Comparison of ENCODE assay signal across 11 mouse cellular contexts in genomic region chr11:67153123-67153522, GRCm38 (mm10). TPM values are rescaled to one million over a fixed set of nuclear protein-coding genes. Genes with fewer than 3 reads are reported as not detected.
DNase-seq lines count a peak whose midpoint lies in the region; ATAC-seq and TF ChIP-seq lines count a peak whose summit lies in the region.
"Had no signal": no experiment of that assay in that cellular context is flagged by ENCODE, and none has a peak within 500 bp of the region (broad histone marks: within the 10 kb centered on the region; RNA-seq: fewer than 3 reads in every experiment).

No protein-coding gene starts in this region.

- TF ChIP-seq RAD21 in CH12.LX (IDR thresholded peaks at IDR 0.05; ENCODE audit: low read depth, low read length) = no peak

- no peak for TF ChIP-seq CTCF in CH12.LX (conservative IDR thresholded peaks at IDR 0.05 in 1 of 2, IDR thresholded peaks at IDR 0.05 in 1 of 2; ENCODE audit: low read depth in 2 of 2, low read length in 2 of 2)

- H3K36me3 ChIP-seq in forebrain, embryonic 11.5 days (ENCODE audit: control insufficient read depth, insufficient read depth, low read length) = no peaks in the 10 kb centered on the region
- H3K36me3 ChIP-seq in forebrain, embryonic 12.5 days (replicated peaks) = no peaks in the 10 kb centered on the region
- peaks cover 10 to 45% of the 10 kb centered on the region in 2 experiments for H3K36me3 ChIP-seq in CH12.LX (replicated peaks in 1 of 2; ENCODE audit: control insufficient read depth in 1 of 2, insufficient read depth in 1 of 2, low read length in 1 of 2)
- H3K36me3 ChIP-seq in forebrain, embryonic 16.5 days (ENCODE audit: control insufficient read depth, insufficient read depth) = no peaks in the 10 kb centered on the region
- no peaks in the 10 kb centered on the region for H3K36me3 ChIP-seq in intestine, embryonic 16.5 days (ENCODE audit: control insufficient read depth, insufficient read depth, low read length)
- H3K36me3 ChIP-seq: lung, embryonic 15.5 days had no signal

- no peak overlapping the region for H3K9ac ChIP-seq in forebrain, embryonic 11.5 days (ENCODE audit: low read length)
- no peak overlapping the region for H3K9ac ChIP-seq in forebrain, embryonic 12.5 days
- H3K9ac ChIP-seq in CH12.LX (ENCODE audit: insufficient read depth, low read depth) = no peak overlapping the region
- H3K9ac ChIP-seq in forebrain, embryonic 16.5 days (replicated peaks; ENCODE audit: low read depth, low read length) = no peak overlapping the region
- H3K9ac ChIP-seq in intestine, embryonic 16.5 days (ENCODE audit: low read depth, low read length) = no peak overlapping the region
- H3K9ac ChIP-seq: lung, embryonic 15.5 days had no signal

- no peak for TF ChIP-seq EP300 in CH12.LX (IDR thresholded peaks at IDR 0.05; ENCODE audit: low read length)

- in situ Hi-C loops in CH12.LX (cut with MboI; ENCODE audit: low pct_ligation_motif_present, low pct_unique_long_range_greater_than_20kb, low sequenced_read_pairs) = no loop called here

- ATAC-seq in forebrain, embryonic 11.5 days (replicated peaks; ENCODE audit: low FRiP score) = peak; percentile 73
- ATAC-seq in forebrain, embryonic 12.5 days (ENCODE audit: low FRiP score) = no peak
- ATAC-seq in forebrain, embryonic 16.5 days = peak; percentile 66; the same call in 1 of the 2 replicates
- ATAC-seq in intestine, embryonic 16.5 days = no peak

- no peak for DNase-seq in forebrain, embryonic 11.5 days (ENCODE audit: low spot score)
- peak; percentile 37 for DNase-seq in CH12.LX (ENCODE audit: extremely low read depth)
- DNase-seq in left cerebral cortex, adult 11 months (ENCODE audit: low spot score) = peak; percentile 43
- no peak for DNase-seq in thymus, postnatal 0 days (ENCODE audit: low spot score)
- DNase-seq in c-Kit-positive CD71-positive TER-119-positive erythroid progenitor cells, embryonic 14.5 days (ENCODE audit: low spot score) = no peak

- WGBS in forebrain, embryonic 11.5 days = 3% methylated on average over 1 of the region's 1 CpGs
- 3% methylated on average over 1 of the region's 1 CpGs for WGBS in forebrain, embryonic 12.5 days
- 3% methylated on average over 1 of the region's 1 CpGs for WGBS in forebrain, embryonic 16.5 days
- 34% methylated on average over 1 of the region's 1 CpGs for WGBS in intestine, embryonic 16.5 days

- no peak overlapping the region for H3K27ac ChIP-seq in forebrain, embryonic 11.5 days (ENCODE audit: low read depth, low read length)
- H3K27ac ChIP-seq in forebrain, embryonic 12.5 days = no peak overlapping the region
- H3K27ac ChIP-seq in CH12.LX (ENCODE audit: insufficient read depth, low read depth) = no peak overlapping the region
- H3K27ac ChIP-seq in forebrain, embryonic 16.5 days (ENCODE audit: low read length) = no peak overlapping the region
- H3K27ac ChIP-seq in intestine, embryonic 16.5 days (ENCODE audit: low read length) = no peak overlapping the region
- H3K27ac ChIP-seq: lung, embryonic 15.5 days had no signal

- dilution Hi-C loops in CH12.LX (cut with MboI; ENCODE audit: extremely low pct_ligation_motif_present, extremely low pct_unique_long_range_greater_than_20kb, low sequenced_read_pairs) = no loop called here

- no peaks in the 10 kb centered on the region for H3K9me3 ChIP-seq in forebrain, embryonic 11.5 days (ENCODE audit: control insufficient read depth, low read length)
- H3K9me3 ChIP-seq in forebrain, embryonic 12.5 days = no peaks in the 10 kb centered on the region
- H3K9me3 ChIP-seq in CH12.LX (replicated peaks; ENCODE audit: low read length) = no peaks in the 10 kb centered on the region
- H3K9me3 ChIP-seq in forebrain, embryonic 16.5 days (ENCODE audit: control insufficient read depth, low read length) = no peaks in the 10 kb centered on the region
- H3K9me3 ChIP-seq in intestine, embryonic 16.5 days (ENCODE audit: control insufficient read depth, low read length) = no peaks in the 10 kb centered on the region
- H3K9me3 ChIP-seq: lung, embryonic 15.5 days had no signal

- no peaks in the 10 kb centered on the region for H3K4me1 ChIP-seq in forebrain, embryonic 11.5 days (replicated peaks; ENCODE audit: control insufficient read depth, insufficient read depth, low read length)
- H3K4me1 ChIP-seq in forebrain, embryonic 12.5 days = peaks cover 4% of the 10 kb centered on the region
- H3K4me1 ChIP-seq in CH12.LX (ENCODE audit: control insufficient read depth in 1 of 2, insufficient read depth in 2 of 2) = peaks cover 0 to 21% of the 10 kb centered on the region in 2 experiments; a peak in 2 of 4 replicates
- H3K4me1 ChIP-seq in forebrain, embryonic 16.5 days (replicated peaks; ENCODE audit: control insufficient read depth, insufficient read depth, low read length) = no peaks in the 10 kb centered on the region
- no peaks in the 10 kb centered on the region for H3K4me1 ChIP-seq in intestine, embryonic 16.5 days (ENCODE audit: control insufficient read depth, insufficient read depth, low read length)
- H3K4me1 ChIP-seq: lung, embryonic 15.5 days had no signal

- TF ChIP-seq POLR2A in CH12.LX (IDR thresholded peaks at IDR 0.05; ENCODE audit: low read depth, low read length) = peak; percentile 58; the same call in 1 of the 2 replicates

- no peaks in the 10 kb centered on the region for H3K27me3 ChIP-seq in forebrain, embryonic 11.5 days (ENCODE audit: control insufficient read depth, insufficient read depth, low read length)
- no peaks in the 10 kb centered on the region for H3K27me3 ChIP-seq in forebrain, embryonic 12.5 days
- no peaks in the 10 kb centered on the region for H3K27me3 ChIP-seq in CH12.LX (replicated peaks)
- H3K27me3 ChIP-seq in forebrain, embryonic 16.5 days (replicated peaks; ENCODE audit: control insufficient read depth, insufficient read depth, low read length) = no peaks in the 10 kb centered on the region
- H3K27me3 ChIP-seq in intestine, embryonic 16.5 days (replicated peaks; ENCODE audit: control insufficient read depth, insufficient read depth, low read length) = no peaks in the 10 kb centered on the region
- H3K27me3 ChIP-seq: lung, embryonic 15.5 days had no signal

- no peak overlapping the region for H3K4me2 ChIP-seq in forebrain, embryonic 11.5 days (ENCODE audit: low read depth, low read length, severe bottlenecking)
- no peak overlapping the region for H3K4me2 ChIP-seq in forebrain, embryonic 12.5 days
- no peak overlapping the region for H3K4me2 ChIP-seq in CH12.LX (ENCODE audit: insufficient read depth, low read depth, poor library complexity, severe bottlenecking)
- H3K4me2 ChIP-seq in forebrain, embryonic 16.5 days (ENCODE audit: low read length) = no peak overlapping the region
- no peak overlapping the region for H3K4me2 ChIP-seq in intestine, embryonic 16.5 days (ENCODE audit: low read depth, low read length)
- H3K4me2 ChIP-seq: lung, embryonic 15.5 days had no signal

- no peak overlapping the region for H3K4me3 ChIP-seq in forebrain, embryonic 11.5 days (ENCODE audit: low read depth, low read length)
- no peak overlapping the region for H3K4me3 ChIP-seq in forebrain, embryonic 12.5 days (replicated peaks)
- H3K4me3 ChIP-seq in CH12.LX (replicated peaks in 1 of 3; ENCODE audit: low read depth in 2 of 3, low read length in 2 of 3, poor library complexity in 1 of 3) = no peak overlapping the region
- H3K4me3 ChIP-seq in forebrain, embryonic 16.5 days (replicated peaks; ENCODE audit: low read length) = no peak overlapping the region
- no peak overlapping the region for H3K4me3 ChIP-seq in intestine, embryonic 16.5 days (ENCODE audit: low read length)
- H3K4me3 ChIP-seq: lung, embryonic 15.5 days had no signal

- H3K79me2 ChIP-seq in CH12.LX (replicated peaks; ENCODE audit: control insufficient read depth, extremely low read depth, insufficient read depth, poor library complexity, severe bottlenecking) = no peaks in the 10 kb centered on the region; the same call in 1 of the 2 replicates

TF ChIP-seq in CH12.LX, 34 proteins besides CTCF, POLR2A, EP300 and RAD21:
- TF ChIP-seq IRF4 (IDR thresholded peaks at IDR 0.05; ENCODE audit: low read depth, low read length) (no peak), TBP (conservative IDR thresholded peaks at IDR 0.05; ENCODE audit: low read depth, low read length) (no peak), ZNF384 (IDR thresholded peaks at IDR 0.05; ENCODE audit: low read depth, low read length) (no peak), MAFK (IDR thresholded peaks at IDR 0.05; ENCODE audit: insufficient replicate concordance, low read length) (no peak), MAZ (IDR thresholded peaks at IDR 0.05; ENCODE audit: low read depth, low read length) (no peak), NRF1 (IDR thresholded peaks at IDR 0.05; ENCODE audit: low read depth, low read length) (no peak)

RNA-seq across cellular contexts. Expression of gene Myh2, which starts 17.7 kb away (rescaled TPM):
- not detected in 2 replicates for polyA plus RNA-seq in forebrain, embryonic 11.5 days (2014; fragmentation: Nextera tagmentation; extraction: Ambion mirVana)
- polyA plus RNA-seq in forebrain, embryonic 12.5 days (2016; fragmentation: Nextera tagmentation; extraction: Ambion mirVana) = 0.05 and 0.08 TPM in 2 replicates
- total RNA-seq in CH12.LX (2012; rRNA removed) (0.08 TPM in 2 replicates), CH12.LX (2014; rRNA removed) (0.04 TPM in 1 of 2 replicates, not detected in the other)
- polyA plus RNA-seq in CH12.LX (2012; ENCODE audit: insufficient read length, low read depth) = 0.04 TPM in 1 of 2 replicates, not detected in the other
- 0.05 TPM in 1 of 2 replicates, not detected in the other for polyA plus RNA-seq in forebrain, embryonic 16.5 days (2015; fragmentation: Nextera tagmentation; extraction: Ambion mirVana)
- polyA plus RNA-seq in intestine, embryonic 16.5 days (2015; fragmentation: Nextera tagmentation; extraction: Ambion mirVana) = 0.02 TPM in 2 replicates
- 0.05 TPM in 1 of 2 replicates, not detected in the other for polyA plus RNA-seq in thymus, postnatal 0 days (2015; fragmentation: Nextera tagmentation; extraction: Ambion mirVana)
- total RNA-seq: common myeloid progenitor, adult 5-6 weeks; hematopoietic stem cell, adult 5-6 weeks had no signal
- polyA plus RNA-seq: lung, embryonic 15.5 days had no signal

RNA-seq across cellular contexts. Expression of gene Myh1, which starts 46.7 kb away (rescaled TPM):
- polyA plus RNA-seq in forebrain, embryonic 11.5 days (2014; fragmentation: Nextera tagmentation; extraction: Ambion mirVana) = not detected in 2 replicates
- polyA plus RNA-seq in forebrain, embryonic 12.5 days (2016; fragmentation: Nextera tagmentation; extraction: Ambion mirVana) = 0.05 TPM in 1 of 2 replicates, not detected in the other
- total RNA-seq in CH12.LX (2012; rRNA removed) = 0.04 TPM in 2 replicates
- 0.04 TPM in 1 of 2 replicates, not detected in the other for total RNA-seq in CH12.LX (2014; rRNA removed)
- polyA plus RNA-seq in CH12.LX (2012; ENCODE audit: insufficient read length, low read depth) = 0.04 TPM in 1 of 2 replicates, not detected in the other
- not detected in 2 replicates for polyA plus RNA-seq in forebrain, embryonic 16.5 days (2015; fragmentation: Nextera tagmentation; extraction: Ambion mirVana)
- polyA plus RNA-seq in intestine, embryonic 16.5 days (2015; fragmentation: Nextera tagmentation; extraction: Ambion mirVana) = 0.04 TPM in 1 of 2 replicates, not detected in the other
- 0.33 and 0.41 TPM in 2 replicates for polyA plus RNA-seq in thymus, postnatal 0 days (2015; fragmentation: Nextera tagmentation; extraction: Ambion mirVana)
- total RNA-seq: common myeloid progenitor, adult 5-6 weeks; hematopoietic stem cell, adult 5-6 weeks had no signal

Comparison
In these comparisons a context has a peak if more than half of its experiments do, and no peak if none do; other contexts are left out.
1. ATAC-seq: peak in forebrain, embryonic 11.5 days (single experiment) and forebrain, embryonic 16.5 days (single experiment); none in forebrain, embryonic 12.5 days (single experiment) and intestine, embryonic 16.5 days (single experiment).
2. DNase-seq: peak in CH12.LX (single experiment) and left cerebral cortex, adult 11 months (single experiment); none in forebrain, embryonic 11.5 days (single experiment), thymus, postnatal 0 days (single experiment) and c-Kit-positive CD71-positive TER-119-positive erythroid progenitor cells, embryonic 14.5 days (single experiment).